Mouse (Mus musculus) megakaryocyte, adult 5-6 weeks (primary cell): ENCODE data around the gene Trnau1ap. TPM values are rescaled to one million over a fixed set of nuclear protein-coding genes. Genes with fewer than 3 reads are reported as not detected.

Source experiments
- ATAC-seq: 2 replicates; pipeline ENCODE4 v1.8.0; 2016; ENCODE audit warnings: mild to moderate bottlenecking, inconsistent platforms; ENCODE audit not compliant: poor library complexity, severe bottlenecking
- total RNA-seq, 2 experiments: library from RNA; stranded (forward) in 1 of 2; stranded (reverse) in 1 of 2; fragments of 153-499, 151-499 nt in 1 of 2; fragments of 221-1000, 200-1000 nt in 1 of 2; gene quantifications; 2 replicates each; pipeline versions ENCODE4 v1.2.3 to v1.2.4; 2015 to 2017

The Trnau1ap gene
- total RNA-seq (2015) (25.3 and 32.6 TPM in 2 replicates), total RNA-seq (2017) (22.6 and 25.7 TPM in 2 replicates)

- peak; percentile 100 for ATAC-seq
Observed at GRCm38 (mm10) chr4:132329115-132329834, at the start of gene Trnau1ap. Gene Trnau1ap (minus strand): TSS chr4:132329538.

- ATAC-seq = no peak
Observed at GRCm38 (mm10) chr4:132373820-132374219, 44.5 kb upstream of the Trnau1ap start.

GRCm38 (mm10) chr4:132369953-132370750 lies 40.8 kb upstream of the Trnau1ap start:
- no peak for ATAC-seq

- ATAC-seq = no peak
Observed at GRCm38 (mm10) chr4:132367480-132368201, 38.3 kb upstream of the Trnau1ap start.

- no peak for ATAC-seq
Observed at GRCm38 (mm10) chr4:132365450-132366060, 36.2 kb upstream of the Trnau1ap start.

GRCm38 (mm10) chr4:132363487-132363886 lies 34.1 kb upstream of the Trnau1ap start:
- ATAC-seq = no peak

- no peak for ATAC-seq
Observed at GRCm38 (mm10) chr4:132359510-132359909, 30.2 kb upstream of the Trnau1ap start.

GRCm38 (mm10) chr4:132356170-132356569 lies 26.8 kb upstream of the Trnau1ap start:
- ATAC-seq = no peak

- no peak for ATAC-seq
Observed at GRCm38 (mm10) chr4:132355403-132355802, 26.1 kb upstream of the Trnau1ap start.

- ATAC-seq = no peak
Observed at GRCm38 (mm10) chr4:132354571-132354970, 25.2 kb upstream of the Trnau1ap start.

- ATAC-seq = peak; percentile 96
Observed at GRCm38 (mm10) chr4:132353481-132353885, 24.1 kb upstream of the Trnau1ap start, which contains the start of gene Rcc1. Gene Rcc1 (minus strand): TSS chr4:132353605.

- no peak for ATAC-seq
Observed at GRCm38 (mm10) chr4:132352739-132353138, 23.4 kb upstream of the Trnau1ap start.

GRCm38 (mm10) chr4:132351401-132351800 lies 22.1 kb upstream of the Trnau1ap start:
- ATAC-seq = no peak

- ATAC-seq = no peak
Observed at GRCm38 (mm10) chr4:132350854-132351253, 21.5 kb upstream of the Trnau1ap start.

- no peak for ATAC-seq
Observed at GRCm38 (mm10) chr4:132350123-132350740, 20.9 kb upstream of the Trnau1ap start.

- no peak for ATAC-seq
Observed at GRCm38 (mm10) chr4:132349495-132350122, 20.3 kb upstream of the Trnau1ap start.

GRCm38 (mm10) chr4:132346661-132347060 lies 17.3 kb upstream of the Trnau1ap start:
- ATAC-seq = no peak

GRCm38 (mm10) chr4:132346261-132346660 lies 16.9 kb upstream of the Trnau1ap start:
- ATAC-seq = no peak

GRCm38 (mm10) chr4:132345843-132346212 lies 16.5 kb upstream of the Trnau1ap start:
- no peak for ATAC-seq
